Comparison of ENCODE assay signal across 8 mouse cellular contexts in the genomic region with DNA sequence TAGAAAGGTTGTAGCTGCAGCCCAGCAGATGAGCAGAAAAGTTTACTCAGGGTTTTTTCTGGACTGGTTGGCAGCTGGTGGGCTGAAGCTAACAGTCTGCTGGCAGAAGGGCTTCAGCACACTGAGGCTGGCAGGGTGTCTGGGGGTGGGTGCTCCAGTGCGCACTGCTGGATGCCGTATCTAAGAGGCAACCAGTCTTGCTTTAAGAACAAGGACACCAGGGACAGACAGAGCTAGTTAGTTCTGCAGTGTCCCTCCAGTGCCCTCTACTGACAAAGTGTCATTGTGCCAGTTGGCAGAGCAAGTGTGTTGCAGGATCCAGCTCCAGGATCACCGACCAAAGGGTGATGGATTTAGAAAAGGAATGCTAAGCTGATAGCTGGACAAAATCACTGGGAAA. TPM values are rescaled to one million over a fixed set of nuclear protein-coding genes. Genes with fewer than 3 reads are reported as not detected.
DNase-seq lines count a peak whose midpoint lies in the region; ATAC-seq and TF ChIP-seq lines count a peak whose summit lies in the region.

No protein-coding gene starts in this region.

- H3K9ac ChIP-seq in MEL (ENCODE audit: control insufficient read depth, low read depth, low read length, poor library complexity, severe bottlenecking): no peak overlapping the region

- no peaks in the 10 kb centered on the region for H3K4me1 ChIP-seq in MEL (ENCODE audit: control insufficient read depth in 1 of 2, insufficient read depth in 2 of 2, low read length in 2 of 2)
- H3K4me1 ChIP-seq in embryonic fibroblast, embryonic 13.5 days (ENCODE audit: control insufficient read depth, insufficient read depth, low read length): no peaks in the 10 kb centered on the region

- H3K36me3 ChIP-seq in MEL (ENCODE audit: control insufficient read depth in 1 of 2, insufficient read depth in 2 of 2, low read length in 2 of 2): no peaks in the 10 kb centered on the region; a peak in 1 of 4 replicates

- no peaks in the 10 kb centered on the region for H3K27me3 ChIP-seq in MEL (ENCODE audit: control insufficient read depth in 1 of 2, insufficient read depth in 2 of 2, low read length in 2 of 2)

- peak; percentile 19 for DNase-seq in MEL (ENCODE audit: low read depth, low spot score)
- peak; percentile 81 for DNase-seq in adrenal gland, postnatal 36 days
- DNase-seq in layer of hippocampus, postnatal 10 days (ENCODE audit: low spot score in 2 of 2): peak; percentile 67 to 79
- peak; percentile 81 for DNase-seq in lung, postnatal 36 days
- DNase-seq in right cerebral cortex, postnatal 10 days (ENCODE audit: low spot score in 2 of 2): peak; percentile 82 to 86
- DNase-seq in thymus, postnatal 4 days: no peak

- H3K79me2 ChIP-seq in MEL (ENCODE audit: control insufficient read depth, insufficient read depth, low read length, poor library complexity): no peaks in the 10 kb centered on the region

- TF ChIP-seq EP300 in MEL (IDR thresholded peaks at IDR 0.05; ENCODE audit: low read depth in 1 of 2, low read length in 2 of 2): no peak

- ATAC-seq in hematopoietic stem cell, adult 5-6 weeks (replicated peaks in 1 of 2; ENCODE audit: insufficient read depth in 1 of 2, low FRiP score in 2 of 2, low TSS enrichment in 1 of 2, low read depth in 1 of 2, poor library complexity in 2 of 2, severe bottlenecking in 2 of 2): peak; percentile 94 to 95

- TF ChIP-seq CTCF in MEL (IDR thresholded peaks at IDR 0.05 in 2 of 3, conservative IDR thresholded peaks at IDR 0.05 in 1 of 3; ENCODE audit: control insufficient read depth in 1 of 3, insufficient read depth in 1 of 3, low read depth in 2 of 3, low read length in 3 of 3, poor library complexity in 1 of 3, severe bottlenecking in 1 of 3): peak in 2 of 3 experiments; percentile 18 to 44; a peak in 3 of 6 replicates
- peak; percentile 93 for TF ChIP-seq CTCF in embryonic fibroblast, embryonic 13.5 days (IDR thresholded peaks at IDR 0.05; ENCODE audit: borderline replicate concordance, insufficient read depth, low read length)

- no peaks in the 10 kb centered on the region for H3K9me3 ChIP-seq in MEL (replicated peaks; ENCODE audit: insufficient read depth, low read length)

- no peak for TF ChIP-seq POLR2A in MEL (IDR thresholded peaks at IDR 0.05; ENCODE audit: control insufficient read depth in 1 of 2, insufficient read depth in 1 of 2, low read depth in 1 of 2, low read length in 2 of 2, poor library complexity in 1 of 2)
- no peak for TF ChIP-seq POLR2A in embryonic fibroblast, embryonic 13.5 days (IDR thresholded peaks at IDR 0.05; ENCODE audit: low read depth, low read length)

- no peak overlapping the region for H3K27ac ChIP-seq in MEL (ENCODE audit: control insufficient read depth, low read depth, low read length)
- H3K27ac ChIP-seq in embryonic fibroblast, embryonic 13.5 days (ENCODE audit: insufficient read depth, low read length): no peak overlapping the region

- peak; percentile 37 for TF ChIP-seq RAD21 in MEL (IDR thresholded peaks at IDR 0.05; ENCODE audit: low read depth, low read length)

- H3K4me3 ChIP-seq in MEL (ENCODE audit: control insufficient read depth in 1 of 2, insufficient read depth in 1 of 2, low read depth in 2 of 2, low read length in 2 of 2): no peak overlapping the region
- no peak overlapping the region for H3K4me3 ChIP-seq in embryonic fibroblast, embryonic 13.5 days (ENCODE audit: insufficient read depth, low read length)

TF ChIP-seq in MEL, 35 proteins besides CTCF, POLR2A, EP300 and RAD21:
- peak; percentile 31; the same call in 1 of the 2 replicates for TF ChIP-seq SMC3 (IDR thresholded peaks at IDR 0.05; ENCODE audit: low read depth, low read length)
- no peak for TF ChIP-seq E2F4 (IDR thresholded peaks at IDR 0.05; ENCODE audit: borderline replicate concordance, low read depth, low read length)

RNA-seq across cellular contexts. Expression of gene Spp1, which starts 11.2 kb away (rescaled TPM):
- 0.77 and 2.2 TPM in 2 replicates for total RNA-seq in MEL (2012; rRNA removed)
- polyA plus RNA-seq in MEL (2012; ENCODE audit: insufficient read depth in 1 of 2, insufficient read length in 2 of 2, low read depth in 1 of 2, low replicate concordance in 2 of 2, missing spikeins in 1 of 2): under 1 TPM in 1 of 2 experiments, not detected in 1; 0.35 TPM
- total RNA-seq in adrenal gland, postnatal 36 days (2021): 100 to 1,000 TPM; 126 to 196 TPM
- 2,527 and 5,389 TPM in 2 replicates for polyA plus RNA-seq in embryonic fibroblast, embryonic 13.5 days (2011; ENCODE audit: insufficient read length, low read depth, missing spikeins)
- 8.1 and 10.8 TPM in 2 replicates for total RNA-seq in hematopoietic stem cell, adult 5-6 weeks (2017)
- total RNA-seq in layer of hippocampus, postnatal 10 days (2021): 1 to 10 TPM; 3.3 to 3.5 TPM

RNA-seq across cellular contexts. Expression of gene Pkd2, which starts 13.1 kb away (rescaled TPM):
- total RNA-seq in MEL (2012; rRNA removed): not detected in 2 replicates
- polyA plus RNA-seq in MEL (2012; ENCODE audit: insufficient read depth in 1 of 2, insufficient read length in 2 of 2, low read depth in 1 of 2, low replicate concordance in 2 of 2, missing spikeins in 1 of 2): not detected
- 10 to 100 TPM; 43.4 to 44.1 TPM for total RNA-seq in adrenal gland, postnatal 36 days (2021)
- 108 and 119 TPM in 2 replicates for polyA plus RNA-seq in embryonic fibroblast, embryonic 13.5 days (2011; ENCODE audit: insufficient read length, low read depth, missing spikeins)
- 11.9 and 13.0 TPM in 2 replicates for total RNA-seq in hematopoietic stem cell, adult 5-6 weeks (2017)
- 10 to 100 TPM; 29.8 to 32.3 TPM for total RNA-seq in layer of hippocampus, postnatal 10 days (2021)

Comparison
In these comparisons a context has a peak if more than half of its experiments do, and no peak if none do; other contexts are left out.
1. RNA of gene Spp1, which starts 11.2 kb away (total RNA-seq): 126 to 196 TPM in adrenal gland, postnatal 36 days; 8.1 to 10.8 TPM in hematopoietic stem cell, adult 5-6 weeks, 3.3 to 3.5 TPM in layer of hippocampus, postnatal 10 days and 0.77 to 2.2 TPM in MEL; every median in the first group is over 10 times any median in the second.
2. RNA of gene Pkd2, which starts 13.1 kb away (total RNA-seq): 43.4 to 44.1 TPM in adrenal gland, postnatal 36 days, 29.8 to 32.3 TPM in layer of hippocampus, postnatal 10 days and 11.9 to 13.0 TPM in hematopoietic stem cell, adult 5-6 weeks; not detected in MEL; every median in the first group is over 10 times any median in the second.